Mouse (Mus musculus): Measurements from ENCODE around the gene Apol9b. TPM values are rescaled to one million over a fixed set of nuclear protein-coding genes. Genes with fewer than 3 reads are reported as not detected.

The Apol9b gene
- total and polyA plus RNA-seq, 2 experiments from 2014 or later: 0.14 to 0.23 TPM

DNA sequence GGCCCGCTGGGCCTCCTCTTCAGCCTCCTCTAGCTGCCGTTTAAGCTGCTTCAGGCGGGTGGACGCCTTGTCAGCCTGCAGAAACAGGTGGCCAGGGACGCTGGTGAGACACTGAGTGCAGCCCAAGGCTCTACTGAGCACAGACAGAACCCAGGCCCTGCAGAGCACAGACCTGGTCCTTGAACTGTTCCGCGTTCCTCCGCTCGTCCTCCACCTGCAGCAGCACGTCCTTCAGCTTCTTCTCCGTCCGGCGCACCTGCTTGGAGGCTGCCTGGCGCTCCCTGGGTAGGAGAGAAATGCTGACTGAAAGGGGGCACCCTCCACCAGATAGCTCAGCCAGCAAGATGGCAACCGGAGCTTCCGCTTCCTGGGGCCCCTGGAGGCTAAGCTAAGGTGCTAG lies 34.2 kb downstream of the Apol9b start:
- Histone ChIP-seq H3K9me3 (replicated peaks; ENCODE audit: control insufficient read depth, low read length) (no peaks in the 10 kb centered on the region), H3K27ac (ENCODE audit: low read depth) (no peak overlapping the region), H3K4me1 (ENCODE audit: control insufficient read depth, insufficient read depth) (no peaks in the 10 kb centered on the region), H3K9ac (replicated peaks; ENCODE audit: low read depth, low read length) (no peak overlapping the region), H3K36me3 (replicated peaks; ENCODE audit: control insufficient read depth, insufficient read depth, low read length) (peaks cover 83% of the 10 kb centered on the region), H3K27me3 (ENCODE audit: control insufficient read depth, insufficient read depth, low read length) (no peaks in the 10 kb centered on the region), H3K4me2 (ENCODE audit: low read depth, low read length) (no peak overlapping the region), H3K4me3 (ENCODE audit: low read depth, low read length) (no peak overlapping the region)
- ATAC-seq (ENCODE audit: insufficient read depth, low read depth) (no peak), DNase-seq (ENCODE audit: low spot score) (no peak)
- 90% methylated on average over 16 of the region's 16 CpGs for WGBS
- TF ChIP-seq EP300 (IDR thresholded peaks at IDR 0.05; ENCODE audit: low read depth): no peak

DNA sequence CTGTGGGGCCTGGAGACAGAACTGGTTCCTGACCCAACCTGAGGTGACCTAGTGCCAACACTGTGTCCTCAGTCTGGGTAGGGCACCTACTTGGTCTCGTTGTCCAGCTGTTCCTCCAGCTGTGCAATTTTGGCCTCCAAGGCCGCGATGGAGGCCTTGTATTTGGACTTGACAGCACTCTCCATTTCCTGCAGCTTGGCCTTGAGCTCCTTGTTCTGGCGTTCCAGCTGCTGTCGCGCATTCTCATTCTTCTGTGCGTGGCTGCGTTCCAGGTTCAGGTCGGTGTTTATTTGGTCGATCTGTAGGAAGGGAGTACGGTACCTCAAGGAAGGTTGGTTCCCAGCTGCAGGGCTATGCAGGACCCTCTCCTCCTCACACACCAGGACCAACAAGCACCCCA lies 34.9 kb downstream of the Apol9b start:
- Histone ChIP-seq H3K27ac (ENCODE audit: low read depth) (peak overlapping the region; percentile 48; the same call in 1 of the 2 replicates), H3K27me3 (ENCODE audit: control insufficient read depth, insufficient read depth, low read length) (no peaks in the 10 kb centered on the region), H3K9ac (replicated peaks; ENCODE audit: low read depth, low read length) (no peak overlapping the region), H3K36me3 (replicated peaks; ENCODE audit: control insufficient read depth, insufficient read depth, low read length) (peaks cover 90% of the 10 kb centered on the region), H3K9me3 (replicated peaks; ENCODE audit: control insufficient read depth, low read length) (no peaks in the 10 kb centered on the region), H3K4me3 (ENCODE audit: low read depth, low read length) (no peak overlapping the region), H3K4me1 (ENCODE audit: control insufficient read depth, insufficient read depth) (no peaks in the 10 kb centered on the region), H3K4me2 (ENCODE audit: low read depth, low read length) (no peak overlapping the region)
- WGBS: 69% methylated on average over 11 of the region's 11 CpGs
- TF ChIP-seq CTCF (IDR thresholded peaks at IDR 0.05; ENCODE audit: low read depth): no peak
- no peak for TF ChIP-seq EP300 (IDR thresholded peaks at IDR 0.05; ENCODE audit: low read depth)
- DNase-seq (ENCODE audit: low spot score) (no peak), ATAC-seq (ENCODE audit: insufficient read depth, low read depth) (no peak)

DNA sequence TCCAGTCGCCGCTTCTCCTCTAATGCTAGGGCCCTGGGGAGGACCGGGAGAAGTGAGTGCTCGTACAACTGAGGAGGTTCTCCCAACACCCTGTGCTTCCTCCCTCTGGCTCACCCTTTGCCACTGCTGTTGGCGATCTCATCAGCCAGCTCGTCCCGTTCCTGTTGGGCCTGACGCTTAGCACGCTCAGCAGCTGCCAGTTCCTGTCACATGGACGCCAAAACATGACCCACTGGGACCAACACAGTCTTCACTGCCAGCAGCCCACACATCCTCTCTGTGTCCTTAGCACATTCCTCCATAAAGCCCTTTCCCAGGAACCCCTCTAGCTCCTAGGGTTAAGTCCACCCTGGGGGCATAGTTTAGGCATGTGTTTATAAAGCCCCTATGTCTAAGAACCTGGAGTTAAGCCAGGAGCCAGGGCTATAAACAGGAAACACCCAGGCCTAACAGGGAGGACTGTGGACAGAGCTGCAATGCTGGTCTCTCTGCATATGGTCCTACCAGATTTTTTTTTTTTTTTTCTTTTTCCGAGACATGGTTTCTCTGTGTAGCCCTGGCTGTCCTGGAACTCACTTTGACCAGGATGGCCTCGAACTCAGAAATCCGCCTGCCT lies 35.7 kb downstream of the Apol9b start:
- Histone ChIP-seq H3K4me3 (ENCODE audit: low read depth, low read length) (no peak overlapping the region), H3K27me3 (ENCODE audit: control insufficient read depth, insufficient read depth, low read length) (no peaks in the 10 kb centered on the region), H3K9me3 (replicated peaks; ENCODE audit: control insufficient read depth, low read length) (no peaks in the 10 kb centered on the region), H3K4me1 (ENCODE audit: control insufficient read depth, insufficient read depth) (no peaks in the 10 kb centered on the region), H3K4me2 (ENCODE audit: low read depth, low read length) (no peak overlapping the region), H3K36me3 (replicated peaks; ENCODE audit: control insufficient read depth, insufficient read depth, low read length) (peaks cover 98% of the 10 kb centered on the region), H3K9ac (replicated peaks; ENCODE audit: low read depth, low read length) (no peak overlapping the region), H3K27ac (ENCODE audit: low read depth) (peak overlapping the region; percentile 48)
- WGBS: 56% methylated on average over 13 of the region's 13 CpGs
- ATAC-seq (ENCODE audit: insufficient read depth, low read depth) (0 out of 2 replicates have a peak, but pooled peaks have one; percentile 18), DNase-seq (ENCODE audit: low spot score) (peak; percentile 41)
- no peak for TF ChIP-seq EP300 (IDR thresholded peaks at IDR 0.05; ENCODE audit: low read depth)
- no peak for TF ChIP-seq CTCF (IDR thresholded peaks at IDR 0.05; ENCODE audit: low read depth)

DNA sequence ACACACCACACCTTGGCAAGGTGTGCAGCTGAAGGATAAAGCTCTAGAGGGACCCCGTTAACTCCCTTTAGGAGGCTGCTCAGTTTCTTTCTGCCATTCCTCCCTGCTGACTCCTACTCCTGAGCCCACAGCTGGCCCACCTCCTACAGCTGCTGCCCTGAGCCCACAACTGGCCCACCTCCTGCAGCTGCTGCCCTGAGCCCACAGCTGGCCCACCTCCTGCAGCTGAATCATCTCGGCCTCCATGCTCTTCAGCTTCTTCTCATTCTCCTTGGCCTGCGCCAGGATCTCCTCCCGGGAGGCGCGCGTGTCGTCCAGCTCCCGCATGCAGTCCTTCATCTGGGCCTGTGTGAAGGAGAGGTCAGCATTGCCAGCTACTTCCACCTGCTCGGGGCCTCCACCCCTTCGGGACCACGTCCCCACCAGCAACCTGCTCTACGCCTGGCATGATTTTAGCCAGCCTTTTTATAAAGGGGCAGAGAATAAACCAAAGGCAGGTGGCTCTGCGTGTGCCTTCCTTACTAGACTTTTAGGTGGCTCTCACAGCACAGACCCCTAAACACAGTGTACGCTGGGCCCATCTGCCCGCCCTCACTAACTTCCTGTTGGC lies 36.8 kb downstream of the Apol9b start:
- Histone ChIP-seq H3K9ac (replicated peaks; ENCODE audit: low read depth, low read length) (no peak overlapping the region), H3K27me3 (ENCODE audit: control insufficient read depth, insufficient read depth, low read length) (no peaks in the 10 kb centered on the region), H3K4me2 (ENCODE audit: low read depth, low read length) (no peak overlapping the region), H3K4me3 (ENCODE audit: low read depth, low read length) (no peak overlapping the region), H3K36me3 (replicated peaks; ENCODE audit: control insufficient read depth, insufficient read depth, low read length) (peaks cover 100% of the 10 kb centered on the region), H3K9me3 (replicated peaks; ENCODE audit: control insufficient read depth, low read length) (no peaks in the 10 kb centered on the region), H3K27ac (ENCODE audit: low read depth) (no peak overlapping the region), H3K4me1 (ENCODE audit: control insufficient read depth, insufficient read depth) (no peaks in the 10 kb centered on the region)
- no peak for ATAC-seq (ENCODE audit: insufficient read depth, low read depth)
- DNase-seq (ENCODE audit: low spot score): no peak
- TF ChIP-seq CTCF (IDR thresholded peaks at IDR 0.05; ENCODE audit: low read depth) (no peak), EP300 (IDR thresholded peaks at IDR 0.05; ENCODE audit: low read depth) (no peak)
- WGBS: 84% methylated on average over 16 of the region's 16 CpGs

DNA sequence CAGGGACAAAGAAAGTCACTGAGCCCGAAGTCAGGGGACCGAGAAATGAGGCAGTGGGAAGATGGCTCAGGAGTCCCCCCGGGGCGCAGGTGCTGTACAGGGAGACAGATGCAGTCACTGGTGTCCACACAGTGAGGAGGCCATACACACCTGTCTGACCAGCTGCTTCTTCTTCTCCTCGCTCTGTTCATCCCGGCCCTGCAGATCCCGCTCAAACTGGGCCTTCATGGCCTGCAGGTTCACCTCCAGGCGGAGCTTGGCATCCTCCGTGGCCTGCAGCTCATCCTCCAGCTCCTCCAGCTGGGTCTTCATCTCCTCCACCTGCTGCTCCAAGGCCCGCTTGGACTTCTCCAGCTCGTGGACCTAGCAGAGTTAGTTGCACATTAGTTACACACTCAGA lies 38.1 kb downstream of the Apol9b start:
- no peak overlapping the region for H3K4me3 ChIP-seq (ENCODE audit: low read depth, low read length)
- TF ChIP-seq CTCF (IDR thresholded peaks at IDR 0.05; ENCODE audit: low read depth) (no peak), EP300 (IDR thresholded peaks at IDR 0.05; ENCODE audit: low read depth) (no peak)
- 89% methylated on average over 11 of the region's 11 CpGs for WGBS
- no peak overlapping the region for H3K9ac ChIP-seq (replicated peaks; ENCODE audit: low read depth, low read length)
- ATAC-seq (ENCODE audit: insufficient read depth, low read depth) (no peak), DNase-seq (ENCODE audit: low spot score) (no peak)
- H3K27me3 ChIP-seq (ENCODE audit: control insufficient read depth, insufficient read depth, low read length): no peaks in the 10 kb centered on the region
- H3K9me3 ChIP-seq (replicated peaks; ENCODE audit: control insufficient read depth, low read length): no peaks in the 10 kb centered on the region
- H3K36me3 ChIP-seq (replicated peaks; ENCODE audit: control insufficient read depth, insufficient read depth, low read length): peaks cover 100% of the 10 kb centered on the region
- no peak overlapping the region for H3K4me2 ChIP-seq (ENCODE audit: low read depth, low read length)
- no peak overlapping the region for H3K27ac ChIP-seq (ENCODE audit: low read depth)
- no peaks in the 10 kb centered on the region for H3K4me1 ChIP-seq (ENCODE audit: control insufficient read depth, insufficient read depth)

DNA sequence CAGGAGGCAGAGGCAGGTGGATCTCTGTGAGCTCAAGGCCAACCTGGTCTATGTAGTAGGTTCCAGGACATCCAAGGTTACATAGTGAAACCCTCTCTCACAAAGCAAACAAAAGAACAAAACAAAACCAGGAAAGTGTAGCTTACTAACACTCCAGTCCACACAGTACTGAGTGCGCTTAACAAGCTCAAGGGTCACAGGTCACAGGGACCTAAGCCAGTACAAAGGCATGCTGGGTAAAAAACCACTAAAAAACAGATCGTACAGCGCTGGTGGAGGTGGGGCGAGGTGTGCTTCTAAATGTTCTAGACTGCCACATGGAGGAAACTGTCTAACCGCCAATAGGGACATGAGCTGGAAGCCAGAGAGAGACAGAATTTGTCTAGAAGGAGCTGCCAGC lies 41.5 kb downstream of the Apol9b start:
- H3K27me3 ChIP-seq (ENCODE audit: control insufficient read depth, insufficient read depth, low read length): no peaks in the 10 kb centered on the region

More for the DNA sequence above, 41.5 kb downstream of the Apol9b start:
- no peak for DNase-seq (ENCODE audit: low spot score)
- H3K9me3 ChIP-seq (replicated peaks; ENCODE audit: control insufficient read depth, low read length): no peaks in the 10 kb centered on the region
- no peak overlapping the region for H3K27ac ChIP-seq (ENCODE audit: low read depth)
- TF ChIP-seq EP300 (IDR thresholded peaks at IDR 0.05; ENCODE audit: low read depth) (no peak), CTCF (IDR thresholded peaks at IDR 0.05; ENCODE audit: low read depth) (no peak)
- 91% methylated on average over 5 of the region's 5 CpGs for WGBS
- H3K9ac ChIP-seq (replicated peaks; ENCODE audit: low read depth, low read length): no peak overlapping the region
- H3K4me1 ChIP-seq (ENCODE audit: control insufficient read depth, insufficient read depth): no peaks in the 10 kb centered on the region
- ATAC-seq (ENCODE audit: insufficient read depth, low read depth): no peak
- H3K4me2 ChIP-seq (ENCODE audit: low read depth, low read length): no peak overlapping the region
- no peak overlapping the region for H3K4me3 ChIP-seq (ENCODE audit: low read depth, low read length)
- peaks cover 99% of the 10 kb centered on the region for H3K36me3 ChIP-seq (replicated peaks; ENCODE audit: control insufficient read depth, insufficient read depth, low read length)

All from heart, postnatal 0 days (tissue).